Mouse (Mus musculus): ENCODE data around the gene Fscn1. TPM values are rescaled to one million over a fixed set of nuclear protein-coding genes. Genes with fewer than 3 reads are reported as not detected.

Gene Fscn1
- polyA plus RNA-seq, 1 experiment from 2014 or later = 478 TPM

- H3K4me3 ChIP-seq (ENCODE audit: low read length) = no peak overlapping the region
- H3K4me2 ChIP-seq (ENCODE audit: low read length) = no peak overlapping the region
- no peaks in the 10 kb centered on the region for H3K9me3 ChIP-seq (ENCODE audit: control insufficient read depth, low read length)
- 82% methylated on average over 5 of the region's 5 CpGs for WGBS
- no peak overlapping the region for H3K9ac ChIP-seq (ENCODE audit: low read depth, low read length)
- no peaks in the 10 kb centered on the region for H3K4me1 ChIP-seq (ENCODE audit: control insufficient read depth, insufficient read depth, low read depth, low read length)
- no peak for ATAC-seq
- no peaks in the 10 kb centered on the region for H3K27me3 ChIP-seq (replicated peaks; ENCODE audit: control insufficient read depth, insufficient read depth, low read length)
- no peak overlapping the region for H3K27ac ChIP-seq (ENCODE audit: low read depth, low read length)
- no peaks in the 10 kb centered on the region for H3K36me3 ChIP-seq (ENCODE audit: control insufficient read depth, insufficient read depth, low read length)
These were observed 37.9 kb upstream of the Fscn1 start for GRCm38 (mm10) chr5:142922251-142922650.

DNA sequence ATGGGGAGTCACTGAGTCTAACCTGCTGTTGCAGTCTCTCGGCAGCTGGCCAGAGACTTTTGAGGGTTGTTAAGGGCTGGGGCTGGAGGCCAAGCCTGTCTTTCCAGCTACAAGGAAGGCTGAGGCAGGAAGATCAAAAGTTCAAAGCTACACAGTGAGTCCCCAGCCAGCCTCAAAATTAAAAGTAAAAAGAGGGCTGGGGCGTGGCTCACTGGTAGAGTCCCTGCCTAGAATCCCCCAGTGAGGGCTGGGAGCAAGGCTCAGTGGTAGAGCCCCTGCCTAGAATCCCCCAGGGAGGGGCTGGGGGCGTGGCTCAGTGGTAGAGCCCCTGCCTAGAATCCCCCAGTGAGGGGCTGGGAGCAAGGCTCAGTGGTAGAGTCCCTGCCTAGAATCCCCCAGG is 36.4 kb upstream of the Fscn1 start:
- 92% methylated on average over 2 of the region's 3 CpGs for WGBS
- Histone ChIP-seq H3K36me3 (ENCODE audit: control insufficient read depth, insufficient read depth, low read length) (no peaks in the 10 kb centered on the region), H3K27ac (ENCODE audit: low read depth, low read length) (no peak overlapping the region), H3K9ac (ENCODE audit: low read depth, low read length) (no peak overlapping the region), H3K4me1 (ENCODE audit: control insufficient read depth, insufficient read depth, low read depth, low read length) (peaks cover under 1% of the 10 kb centered on the region), H3K4me2 (ENCODE audit: low read length) (no peak overlapping the region), H3K9me3 (ENCODE audit: control insufficient read depth, low read length) (no peaks in the 10 kb centered on the region), H3K27me3 (replicated peaks; ENCODE audit: control insufficient read depth, insufficient read depth, low read length) (peaks cover 6% of the 10 kb centered on the region; the same call in 1 of the 2 replicates), H3K4me3 (ENCODE audit: low read length) (no peak overlapping the region)
- ATAC-seq = no peak

- H3K9ac ChIP-seq (ENCODE audit: low read depth, low read length) = no peak overlapping the region
- H3K36me3 ChIP-seq (ENCODE audit: control insufficient read depth, insufficient read depth, low read length) = no peaks in the 10 kb centered on the region
- no peak overlapping the region for H3K4me2 ChIP-seq (ENCODE audit: low read length)
- no peak overlapping the region for H3K27ac ChIP-seq (ENCODE audit: low read depth, low read length)
- no peak for ATAC-seq
- H3K4me3 ChIP-seq (ENCODE audit: low read length) = no peak overlapping the region
- peaks cover 4% of the 10 kb centered on the region for H3K4me1 ChIP-seq (ENCODE audit: control insufficient read depth, insufficient read depth, low read depth, low read length)
- peaks cover 7% of the 10 kb centered on the region; the same call in 1 of the 2 replicates for H3K27me3 ChIP-seq (replicated peaks; ENCODE audit: control insufficient read depth, insufficient read depth, low read length)
- H3K9me3 ChIP-seq (ENCODE audit: control insufficient read depth, low read length) = no peaks in the 10 kb centered on the region
- WGBS = 83% methylated on average over 12 of the region's 12 CpGs
These were observed 35.7 kb upstream of the Fscn1 start for GRCm38 (mm10) chr5:142924336-142924959.

DNA sequence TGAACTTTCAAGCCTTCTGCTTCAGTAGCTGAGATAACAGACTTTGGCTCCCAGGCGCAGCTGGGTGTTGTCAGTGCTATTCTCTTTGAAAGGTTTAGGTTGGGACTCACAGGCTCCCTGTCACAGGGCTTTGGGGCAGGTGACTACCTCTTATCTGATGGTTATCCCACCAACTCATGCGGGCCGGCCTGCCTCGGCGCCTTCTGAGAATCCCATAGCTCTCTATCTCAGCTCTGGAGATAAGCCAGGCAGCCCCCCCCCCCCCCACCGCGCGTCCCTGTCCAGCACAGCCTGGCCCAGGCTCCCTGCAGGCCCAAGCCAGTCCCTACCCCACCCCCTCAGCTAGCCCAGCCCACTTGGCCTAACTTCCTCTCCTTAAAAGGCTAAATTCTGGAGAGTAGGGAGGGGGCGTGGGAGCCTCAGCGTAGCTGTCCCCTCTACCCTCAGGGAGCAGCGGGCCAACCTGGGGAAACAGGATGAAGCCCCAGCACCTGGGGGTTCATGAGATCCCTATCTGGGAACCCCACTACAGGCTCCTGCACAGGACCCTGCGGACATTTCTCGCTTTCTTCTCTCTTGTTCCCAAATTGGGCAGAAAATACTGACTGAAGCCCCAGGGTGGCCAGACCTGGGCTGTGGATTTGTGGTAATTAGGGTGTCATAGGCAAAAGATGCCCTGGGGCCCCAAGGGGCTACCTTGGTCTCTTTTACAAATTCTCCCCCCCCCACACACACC is 33.8 kb upstream of the Fscn1 start:
- H3K9me3 ChIP-seq (ENCODE audit: control insufficient read depth, low read length) = no peaks in the 10 kb centered on the region
- peak overlapping the region; percentile 33; the same call in 1 of the 2 replicates for H3K9ac ChIP-seq (ENCODE audit: low read depth, low read length)
- H3K4me3 ChIP-seq (ENCODE audit: low read length) = no peak overlapping the region
- H3K4me2 ChIP-seq (ENCODE audit: low read length) = no peak overlapping the region
- H3K27ac ChIP-seq (ENCODE audit: low read depth, low read length) = no peak overlapping the region
- peaks cover 7% of the 10 kb centered on the region; the same call in 1 of the 2 replicates for H3K27me3 ChIP-seq (replicated peaks; ENCODE audit: control insufficient read depth, insufficient read depth, low read length)
- no peaks in the 10 kb centered on the region for H3K36me3 ChIP-seq (ENCODE audit: control insufficient read depth, insufficient read depth, low read length)
- WGBS = 21% methylated on average over 13 of the region's 13 CpGs
- peak; percentile 79; the same call in 1 of the 2 replicates for ATAC-seq
- peaks cover 4% of the 10 kb centered on the region for H3K4me1 ChIP-seq (ENCODE audit: control insufficient read depth, insufficient read depth, low read depth, low read length)

DNA sequence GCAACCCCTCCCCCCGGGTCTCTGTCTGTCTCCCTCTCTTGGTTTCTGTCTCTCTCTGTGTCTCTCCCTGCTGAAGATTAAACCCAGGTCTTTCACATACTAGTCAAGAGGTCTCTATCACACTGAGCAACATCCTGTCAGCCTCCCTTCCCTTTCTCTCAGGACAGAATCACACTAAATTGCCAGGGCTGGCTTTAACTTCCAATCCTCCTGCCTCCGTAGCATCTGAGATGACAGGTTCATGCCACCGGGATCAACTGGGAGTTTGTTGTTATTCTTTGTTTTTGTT is 33.3 kb upstream of the Fscn1 start:
- no peak overlapping the region for H3K4me3 ChIP-seq (ENCODE audit: low read length)
- ATAC-seq = no peak
- H3K27me3 ChIP-seq (replicated peaks; ENCODE audit: control insufficient read depth, insufficient read depth, low read length) = peaks cover 7% of the 10 kb centered on the region; the same call in 1 of the 2 replicates
- no peak overlapping the region for H3K4me2 ChIP-seq (ENCODE audit: low read length)
- H3K27ac ChIP-seq (ENCODE audit: low read depth, low read length) = no peak overlapping the region
- H3K9ac ChIP-seq (ENCODE audit: low read depth, low read length) = no peak overlapping the region
- 55% methylated on average over 3 of the region's 3 CpGs for WGBS
- H3K9me3 ChIP-seq (ENCODE audit: control insufficient read depth, low read length) = no peaks in the 10 kb centered on the region
- no peaks in the 10 kb centered on the region for H3K36me3 ChIP-seq (ENCODE audit: control insufficient read depth, insufficient read depth, low read length)
- H3K4me1 ChIP-seq (ENCODE audit: control insufficient read depth, insufficient read depth, low read depth, low read length) = peaks cover 4% of the 10 kb centered on the region

DNA sequence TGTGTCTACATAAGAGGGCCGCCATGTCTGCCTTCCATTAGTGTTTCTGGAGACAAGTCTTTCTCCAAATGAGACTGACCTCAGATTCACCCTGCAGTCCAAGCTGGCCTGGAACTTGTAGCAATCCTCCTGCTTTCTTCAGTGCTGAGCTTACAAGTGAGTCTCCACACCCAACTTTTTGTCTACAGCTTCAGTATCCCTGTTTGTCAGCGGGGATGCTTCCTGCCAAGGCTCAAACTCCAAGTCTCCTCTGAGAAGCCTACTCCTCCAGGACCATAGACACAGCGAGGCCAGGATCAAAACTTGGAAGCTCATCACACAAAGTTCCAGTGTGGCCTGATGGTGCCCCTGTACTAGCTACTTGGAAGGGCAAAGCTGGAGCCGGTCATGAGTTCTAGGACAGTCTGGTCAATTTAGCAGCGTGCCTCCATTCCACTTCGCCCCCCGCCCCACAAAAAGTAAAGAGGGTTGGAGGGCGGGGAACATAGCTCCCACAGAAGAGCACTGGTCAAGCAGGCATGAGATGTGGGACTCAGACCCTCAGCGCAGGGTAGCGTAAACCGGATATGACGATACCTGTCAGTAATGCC is 32.7 kb upstream of the Fscn1 start:
- Histone ChIP-seq H3K36me3 (ENCODE audit: control insufficient read depth, insufficient read depth, low read length) (no peaks in the 10 kb centered on the region), H3K4me3 (ENCODE audit: low read length) (no peak overlapping the region), H3K9me3 (ENCODE audit: control insufficient read depth, low read length) (no peaks in the 10 kb centered on the region), H3K9ac (ENCODE audit: low read depth, low read length) (no peak overlapping the region), H3K27ac (ENCODE audit: low read depth, low read length) (no peak overlapping the region), H3K4me1 (ENCODE audit: control insufficient read depth, insufficient read depth, low read depth, low read length) (peaks cover 4% of the 10 kb centered on the region), H3K27me3 (replicated peaks; ENCODE audit: control insufficient read depth, insufficient read depth, low read length) (peaks cover 7% of the 10 kb centered on the region; the same call in 1 of the 2 replicates), H3K4me2 (ENCODE audit: low read length) (no peak overlapping the region)
- 97% methylated on average over 12 of the region's 12 CpGs for WGBS
- no peak for ATAC-seq

DNA sequence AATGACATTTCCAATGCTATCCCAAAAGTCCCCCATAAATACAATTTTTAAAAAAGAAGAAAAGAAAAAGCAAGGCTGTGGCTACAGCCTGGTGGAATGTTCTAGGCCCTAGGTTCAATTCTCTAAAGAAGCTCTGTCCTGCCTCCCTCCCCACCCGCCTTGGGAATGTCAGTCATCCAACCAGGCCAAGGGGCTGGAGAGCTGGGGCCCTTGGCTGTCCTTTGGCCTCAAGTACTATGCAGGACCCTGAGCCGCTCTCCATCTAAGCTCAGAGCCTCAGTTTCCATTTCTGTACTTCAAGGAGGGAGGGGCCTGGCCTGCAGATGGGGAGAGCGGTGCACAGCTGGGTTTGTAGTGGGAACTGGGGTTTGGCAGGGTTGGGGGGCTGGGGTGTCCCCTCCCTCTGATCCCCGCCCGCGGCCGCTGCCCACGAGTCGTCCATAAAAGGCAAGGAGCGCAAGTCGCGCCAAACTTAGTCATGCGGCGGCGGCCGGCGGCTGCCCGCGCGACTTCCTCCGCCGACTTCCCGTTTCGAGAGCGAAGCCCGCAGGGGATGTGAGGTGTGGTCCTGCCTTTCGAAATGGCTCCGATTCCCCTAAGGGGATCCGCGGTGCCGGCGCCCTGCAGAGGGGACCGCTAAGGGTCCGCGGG is 31.3 kb upstream of the Fscn1 start:
- H3K27me3 ChIP-seq (replicated peaks; ENCODE audit: control insufficient read depth, insufficient read depth, low read length) = peaks cover 7% of the 10 kb centered on the region; the same call in 1 of the 2 replicates
- peak; percentile 43 for ATAC-seq
- WGBS = 3% methylated on average over 35 of the region's 35 CpGs
- H3K36me3 ChIP-seq (ENCODE audit: control insufficient read depth, insufficient read depth, low read length) = no peaks in the 10 kb centered on the region
- 0 out of 2 replicates have a peak overlapping the region, but pooled peaks have one; percentile 27 for H3K27ac ChIP-seq (ENCODE audit: low read depth, low read length)
- H3K4me1 ChIP-seq (ENCODE audit: control insufficient read depth, insufficient read depth, low read depth, low read length) = peaks cover 4% of the 10 kb centered on the region
- H3K9me3 ChIP-seq (ENCODE audit: control insufficient read depth, low read length) = no peaks in the 10 kb centered on the region
- peak overlapping the region; percentile 62 for H3K9ac ChIP-seq (ENCODE audit: low read depth, low read length)
- peak overlapping the region; percentile 43 for H3K4me3 ChIP-seq (ENCODE audit: low read length)
- H3K4me2 ChIP-seq (ENCODE audit: low read length) = peak overlapping the region; percentile 78

DNA sequence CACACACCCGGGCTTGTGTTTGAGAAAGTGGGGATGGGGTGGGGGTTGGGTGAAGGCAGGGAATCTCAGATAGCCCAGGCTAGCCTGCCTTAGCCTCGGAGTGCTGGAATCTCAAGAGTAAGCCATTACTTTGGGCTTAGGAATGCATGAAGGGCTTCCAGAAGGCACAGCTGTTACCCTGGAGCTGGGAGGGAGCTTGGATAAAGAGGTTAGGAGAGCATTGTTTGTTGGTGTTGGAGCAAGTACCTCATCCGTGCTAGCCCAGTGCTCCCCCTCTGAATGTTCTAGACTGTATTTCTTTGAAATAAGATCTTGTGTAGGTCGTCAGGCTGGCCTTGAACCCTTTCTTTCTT is 30.8 kb upstream of the Fscn1 start:
- no peak for ATAC-seq
- Histone ChIP-seq H3K4me2 (ENCODE audit: low read length) (peak overlapping the region; percentile 78), H3K9ac (ENCODE audit: low read depth, low read length) (peak overlapping the region; percentile 62), H3K9me3 (ENCODE audit: control insufficient read depth, low read length) (no peaks in the 10 kb centered on the region), H3K4me3 (ENCODE audit: low read length) (peak overlapping the region; percentile 43), H3K36me3 (ENCODE audit: control insufficient read depth, insufficient read depth, low read length) (no peaks in the 10 kb centered on the region), H3K27ac (ENCODE audit: low read depth, low read length) (0 out of 2 replicates have a peak overlapping the region, but pooled peaks have one; percentile 27), H3K4me1 (ENCODE audit: control insufficient read depth, insufficient read depth, low read depth, low read length) (peaks cover 4% of the 10 kb centered on the region), H3K27me3 (replicated peaks; ENCODE audit: control insufficient read depth, insufficient read depth, low read length) (peaks cover 7% of the 10 kb centered on the region; the same call in 1 of the 2 replicates)
- WGBS = 14% methylated on average over 4 of the region's 4 CpGs

DNA sequence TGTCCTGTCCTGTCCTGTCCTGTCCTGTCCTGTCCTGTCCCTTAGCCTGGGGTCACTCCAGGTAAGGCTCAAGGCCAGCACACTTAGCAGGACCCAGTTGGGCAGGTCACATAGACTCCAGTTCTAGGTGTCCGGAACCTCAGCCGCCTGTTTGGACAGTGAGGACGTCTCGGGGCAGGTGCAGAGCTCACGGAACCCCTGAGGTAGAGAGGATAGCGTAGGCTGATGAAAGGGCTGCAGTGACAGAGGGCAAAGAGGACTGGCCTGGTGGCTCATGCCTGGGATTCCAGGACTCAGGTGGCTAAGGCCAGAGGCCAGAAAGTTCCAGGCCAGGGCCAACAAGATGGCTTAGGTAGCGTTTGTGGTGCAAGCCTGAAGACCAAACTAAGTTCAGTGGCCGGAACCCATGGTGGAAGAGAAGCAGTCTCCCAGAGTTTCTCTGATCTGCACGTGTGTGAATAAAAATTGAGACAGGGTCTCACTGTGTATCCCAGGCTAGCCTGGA is 28.9 kb upstream of the Fscn1 start:
- Histone ChIP-seq H3K9ac (ENCODE audit: low read depth, low read length) (no peak overlapping the region), H3K4me3 (ENCODE audit: low read length) (no peak overlapping the region), H3K9me3 (ENCODE audit: control insufficient read depth, low read length) (no peaks in the 10 kb centered on the region), H3K36me3 (ENCODE audit: control insufficient read depth, insufficient read depth, low read length) (no peaks in the 10 kb centered on the region), H3K4me1 (ENCODE audit: control insufficient read depth, insufficient read depth, low read depth, low read length) (peaks cover 8% of the 10 kb centered on the region), H3K27me3 (replicated peaks; ENCODE audit: control insufficient read depth, insufficient read depth, low read length) (peaks cover 7% of the 10 kb centered on the region; the same call in 1 of the 2 replicates), H3K27ac (ENCODE audit: low read depth, low read length) (no peak overlapping the region), H3K4me2 (ENCODE audit: low read length) (no peak overlapping the region)
- ATAC-seq = no peak
- 87% methylated on average over 9 of the region's 9 CpGs for WGBS
